Mouse (Mus musculus) right cerebral cortex, postnatal 36 days (tissue): ENCODE measurements at regions not wholly inside any gene's neighbourhood (a gene's known extent, or its start where the extent isn't known, plus 50 kb on each side); places are given as distances from the start of the nearest gene placed in this dataset.

Source experiments
- DNase-seq, 2 experiments: peaks; one replicate each; pipeline ENCODE4 v3.0.0; 2022; ENCODE audit warnings: low spot score in 2 of 2, mixed read lengths in 1 of 2

- DNase-seq: no peak
These were observed 189.4 kb downstream of the Map2k6 start for GRCm38 (mm10) chr11:110588280-110588679.

DNA sequence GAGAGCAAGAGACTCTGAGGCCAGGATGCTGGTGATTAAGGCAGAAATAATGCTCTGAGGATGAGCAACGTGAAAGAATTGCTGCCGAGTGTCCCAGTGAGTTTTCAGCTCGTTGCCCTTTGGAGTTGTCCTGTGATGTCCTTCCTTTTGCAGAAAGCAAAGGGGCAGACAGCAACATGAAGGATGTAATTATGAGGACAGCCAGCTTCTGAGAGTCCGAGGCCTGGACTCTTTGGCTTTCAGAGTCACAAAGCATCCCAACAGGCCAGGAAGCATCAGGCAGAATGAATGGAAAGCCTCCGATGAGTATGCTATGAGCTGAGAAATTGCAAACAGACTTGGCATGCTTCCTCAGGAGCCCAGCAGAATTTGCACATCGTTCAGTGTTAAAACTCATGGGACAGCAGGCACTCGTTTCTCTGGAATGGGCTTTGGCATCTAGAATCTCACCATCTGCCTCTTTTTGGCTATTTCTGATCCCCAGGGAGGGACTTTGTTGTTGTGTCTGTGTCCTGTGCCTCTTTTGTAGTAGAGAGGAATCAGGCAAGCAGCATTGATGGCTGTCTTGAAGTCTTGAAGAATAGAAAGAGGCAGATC is 196.4 kb downstream of the Map2k6 start:
- DNase-seq: no peak

- no peak for DNase-seq
These were observed 206.3 kb downstream of the Map2k6 start for GRCm38 (mm10) chr11:110605041-110605882.

DNA sequence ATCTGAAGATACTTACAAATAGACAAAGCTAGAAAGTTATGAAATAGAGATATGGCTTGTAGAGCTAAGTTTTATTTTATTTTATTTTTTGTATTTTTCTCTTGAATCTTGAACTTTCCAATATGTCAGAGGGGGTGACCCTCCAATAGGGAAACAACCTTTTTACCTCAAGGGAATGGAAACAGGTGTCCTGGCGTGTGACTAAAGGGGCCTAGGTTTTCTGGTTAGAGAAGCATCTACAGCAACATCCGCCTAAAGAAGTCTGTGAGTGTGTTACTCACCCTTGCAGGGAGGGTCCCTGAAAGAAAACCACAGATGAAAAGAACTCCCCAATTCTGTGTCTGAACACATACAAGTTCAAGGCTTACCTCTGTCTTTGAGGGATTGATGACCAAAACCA is 210.4 kb downstream of the Map2k6 start:
- no peak for DNase-seq

DNA sequence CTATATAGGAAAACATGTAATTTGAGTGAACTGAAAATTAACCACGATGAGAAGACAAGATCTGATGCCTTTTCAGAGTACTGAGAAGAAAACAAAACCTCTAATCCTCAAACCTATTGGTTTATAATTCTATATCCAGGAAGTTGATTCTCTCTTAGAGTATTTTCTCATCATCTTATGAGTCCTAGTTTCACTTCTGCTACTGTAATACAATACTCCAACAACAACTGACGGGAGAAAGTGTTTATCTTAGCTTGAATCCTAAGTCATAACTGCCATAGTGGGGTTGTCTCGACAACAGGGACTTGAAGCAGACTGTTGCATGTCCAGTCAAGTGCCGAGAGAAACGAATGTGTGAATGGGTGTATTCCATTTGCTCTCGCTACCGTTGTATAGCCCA is 211.9 kb downstream of the Map2k6 start:
- DNase-seq: no peak

DNA sequence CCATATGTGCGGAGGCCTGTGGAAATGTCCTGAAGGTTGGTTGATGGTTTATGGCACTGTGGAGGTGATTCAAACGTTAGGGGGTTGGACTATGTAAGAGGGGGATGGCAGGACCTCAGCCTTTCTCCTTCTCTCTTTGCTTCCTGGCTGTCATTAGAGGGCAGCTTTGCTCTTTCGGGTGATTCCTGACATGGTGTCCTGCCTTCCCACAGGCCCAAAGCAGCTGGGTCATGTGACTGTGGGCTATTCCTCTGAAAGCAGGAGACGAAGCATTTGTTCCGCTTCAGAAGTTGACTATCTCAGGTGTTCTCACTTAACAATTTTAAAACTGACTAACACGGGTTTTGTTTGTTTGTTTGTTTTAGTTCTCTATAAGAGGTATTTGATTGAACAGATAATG is 233.1 kb downstream of the Map2k6 start:
- no peak for DNase-seq

- no peak for DNase-seq
These were observed 234.4 kb downstream of the Map2k6 start for GRCm38 (mm10) chr11:110633351-110633750.

GRCm38 (mm10) chr11:110642485-110642884 is 243.6 kb downstream of the Map2k6 start:
- no peak for DNase-seq

- DNase-seq: no peak
These were observed 250.8 kb downstream of the Map2k6 start for GRCm38 (mm10) chr11:110649575-110650210.

DNA sequence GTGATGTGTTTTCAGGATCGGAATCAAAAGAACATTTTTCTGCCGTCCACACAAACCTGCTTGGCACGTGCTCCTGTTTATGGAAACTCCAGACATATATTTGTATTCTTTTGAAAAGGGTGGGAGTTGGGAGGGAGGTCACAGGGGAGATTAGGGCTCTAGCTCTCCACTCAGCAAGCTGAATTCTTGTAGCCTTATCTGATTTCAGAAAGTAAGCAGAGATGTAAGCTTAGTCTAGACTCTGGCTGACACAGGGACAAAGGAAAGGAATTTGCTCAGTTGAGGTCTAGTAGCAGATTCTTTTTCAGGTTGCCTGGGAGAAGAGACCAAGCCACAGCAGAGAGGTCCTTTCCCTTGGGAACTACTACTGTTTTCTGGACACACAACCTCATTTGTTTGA is 253.1 kb downstream of the Map2k6 start:
- no peak for DNase-seq

DNA sequence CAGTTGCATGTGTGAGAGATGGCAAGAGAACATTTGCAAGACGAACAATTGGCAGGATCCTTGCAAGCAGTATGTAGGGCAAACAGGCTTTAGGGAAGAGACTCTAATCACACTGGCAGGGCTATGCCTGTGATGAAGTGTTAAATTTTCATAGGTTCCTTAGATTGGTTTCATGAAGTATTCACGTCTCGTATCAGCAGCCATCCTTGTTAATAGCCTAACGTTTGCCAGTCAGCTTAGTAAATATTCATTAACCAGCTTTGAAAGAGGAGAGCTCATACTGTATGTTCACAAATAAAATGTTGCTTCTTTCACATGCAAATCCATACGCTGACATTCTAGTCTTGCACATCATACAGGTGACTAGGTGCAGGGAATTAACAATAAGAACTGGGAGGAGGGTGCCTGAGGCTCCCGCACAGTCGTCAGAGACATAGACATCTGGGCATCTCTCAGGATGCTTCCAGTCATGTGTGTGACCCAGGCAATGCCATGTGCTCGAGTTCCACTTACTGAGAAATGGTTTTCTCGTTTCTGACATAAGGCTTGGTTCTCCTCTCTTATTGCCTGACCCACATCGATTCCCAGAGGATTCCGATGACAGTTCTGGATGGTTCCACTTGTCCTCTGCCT is 257.7 kb downstream of the Map2k6 start:
- no peak for DNase-seq

DNA sequence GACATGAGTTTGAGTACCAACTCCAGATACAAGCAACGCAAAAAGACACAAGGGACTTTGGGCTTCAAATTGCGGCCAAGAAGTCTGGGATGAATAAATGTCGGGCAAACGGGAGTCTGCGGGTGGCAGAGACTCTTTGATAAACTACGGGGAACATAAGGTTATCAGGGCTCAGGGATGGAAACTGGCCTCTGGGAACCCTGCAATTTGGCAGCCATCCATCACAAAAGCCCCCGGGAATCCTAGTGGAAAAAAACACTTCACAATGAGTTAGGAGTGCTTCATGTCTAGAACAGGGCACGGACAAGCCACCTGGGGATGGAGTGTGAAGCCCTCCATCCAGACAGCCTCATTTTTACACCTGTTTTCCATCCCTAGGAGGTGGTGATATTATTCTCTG is 258.9 kb downstream of the Map2k6 start:
- DNase-seq: no peak

- no peak for DNase-seq
These were observed 271.9 kb downstream of the Map2k6 start for GRCm38 (mm10) chr11:110670626-110671508.

- no peak for DNase-seq
These were observed 274.0 kb downstream of the Map2k6 start for GRCm38 (mm10) chr11:110672941-110673340.

DNA sequence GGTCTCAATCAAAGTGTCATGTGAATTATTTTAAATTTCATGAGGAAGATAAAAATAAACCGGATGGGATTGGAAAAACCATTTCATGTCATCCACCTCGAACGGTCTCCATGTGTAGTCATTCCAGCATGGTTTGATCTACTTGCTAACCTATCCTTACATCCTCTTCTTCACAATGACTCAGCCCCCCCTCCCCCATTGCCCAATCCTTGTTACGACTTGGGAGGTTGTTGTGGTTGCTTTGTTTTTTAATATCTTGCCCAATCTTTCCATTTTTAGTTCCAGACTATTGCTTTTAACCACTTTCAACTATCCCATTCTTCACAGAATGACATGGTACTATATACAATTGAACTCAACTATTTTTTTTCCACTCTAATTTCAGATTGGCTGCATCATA is 275.0 kb upstream of the Kcnj16 start:
- DNase-seq: no peak

DNA sequence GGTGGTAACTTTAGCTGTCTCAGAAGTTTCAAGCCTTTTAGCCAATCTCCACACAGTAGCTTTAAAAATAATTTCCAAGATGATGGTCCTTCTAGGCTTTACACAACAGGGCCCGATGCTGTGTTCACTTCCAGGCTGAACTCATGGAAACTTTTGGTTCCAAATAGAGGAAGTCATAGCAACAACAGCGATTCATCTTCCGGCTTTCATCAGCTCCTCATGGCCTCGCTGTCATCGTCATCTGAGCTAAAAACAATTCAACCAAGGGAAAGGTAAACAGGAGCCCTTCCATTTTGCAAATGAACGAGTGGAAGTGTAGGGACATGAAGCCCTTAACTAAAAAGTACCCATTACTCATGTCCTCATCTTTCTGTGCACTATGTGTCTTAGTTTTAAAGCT is 270.8 kb upstream of the Kcnj16 start:
- no peak for DNase-seq

DNA sequence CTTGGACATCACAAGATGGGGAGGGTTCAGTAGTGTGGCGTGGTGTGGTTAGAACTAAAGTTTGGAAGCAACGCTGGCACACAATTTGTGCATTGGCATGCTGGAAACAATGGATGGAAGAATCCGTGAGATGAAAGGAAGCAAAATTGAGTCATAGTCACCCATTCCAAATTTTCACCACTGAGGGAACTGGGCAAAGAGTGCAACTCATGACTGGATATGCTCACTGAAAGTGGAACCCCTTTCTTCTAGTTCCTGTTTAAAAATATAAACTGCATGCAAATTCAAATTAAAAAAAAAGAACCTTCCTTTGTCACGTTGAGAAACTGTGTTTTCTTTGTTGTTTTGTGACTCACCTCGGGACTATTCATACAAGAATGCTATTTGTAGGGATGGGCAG is 269.5 kb upstream of the Kcnj16 start:
- no peak for DNase-seq

DNA sequence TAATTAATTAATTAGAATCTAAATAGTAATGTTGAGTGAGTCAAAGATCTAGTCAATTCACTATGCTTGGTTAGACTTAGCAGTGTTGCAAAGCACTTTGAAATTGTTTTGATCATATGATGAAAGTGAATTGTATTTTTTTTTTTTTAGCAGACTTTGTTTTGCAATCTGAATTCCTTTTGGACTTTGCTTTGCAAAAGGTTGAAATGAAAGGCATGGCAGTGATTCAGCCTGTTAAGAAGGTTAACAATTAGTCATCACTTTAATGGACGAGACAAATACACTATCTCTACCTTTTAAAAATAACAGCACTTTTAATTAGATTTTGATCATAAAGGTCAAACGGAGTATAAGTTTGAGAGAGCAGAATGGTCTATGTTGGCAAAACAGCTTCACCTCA is 266.9 kb upstream of the Kcnj16 start:
- DNase-seq: no peak

- DNase-seq: no peak
These were observed 265.7 kb upstream of the Kcnj16 start for GRCm38 (mm10) chr11:110702119-110702518.

DNA sequence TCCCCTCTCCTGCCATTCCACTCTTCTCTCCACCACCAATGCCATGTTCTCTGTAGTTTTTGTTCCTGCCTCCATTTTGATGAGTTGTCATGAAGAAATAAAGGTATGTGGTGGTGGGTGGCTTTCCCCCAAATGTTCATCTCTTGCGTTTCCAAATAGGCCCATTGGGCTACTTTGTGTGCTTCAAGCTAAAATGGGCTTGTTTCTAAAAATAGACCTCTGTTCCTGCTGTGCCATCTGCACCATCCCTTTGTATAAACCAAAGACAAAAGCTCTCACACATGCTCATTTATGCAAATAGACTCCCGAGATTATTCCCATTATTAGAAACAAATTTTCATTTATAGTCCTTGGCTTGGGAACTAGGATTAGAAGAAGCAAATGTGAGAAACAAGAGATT is 264.3 kb upstream of the Kcnj16 start:
- DNase-seq: no peak

GRCm38 (mm10) chr11:110707328-110707727 is 260.5 kb upstream of the Kcnj16 start:
- DNase-seq: peak in 1 of 2 experiments; percentile 14
